Comparison of ENCODE assay signal across 23 mouse cellular contexts in the genomic region with DNA sequence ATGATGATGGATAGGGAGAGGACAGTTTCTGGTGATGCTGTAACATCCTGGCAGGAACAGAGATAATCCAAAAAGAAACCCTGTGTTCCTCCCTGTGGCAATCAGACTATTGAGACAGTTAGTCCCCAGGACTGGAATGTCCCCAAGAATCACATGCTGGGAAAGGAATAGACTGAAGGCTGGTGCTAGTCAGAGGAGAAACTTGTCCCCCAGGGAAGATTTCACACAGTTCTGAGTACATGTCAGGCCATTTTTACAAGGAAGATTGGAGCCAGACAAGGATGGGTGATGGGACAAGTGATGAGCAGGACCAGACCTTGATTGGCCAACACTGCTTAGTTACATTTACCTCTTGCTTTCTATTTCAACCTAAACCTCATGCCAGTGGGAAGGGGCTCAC. TPM values are rescaled to one million over a fixed set of nuclear protein-coding genes. Genes with fewer than 3 reads are reported as not detected.
DNase-seq lines count a peak whose midpoint lies in the region; ATAC-seq lines count a peak whose summit lies in the region.
"Had no signal": no experiment of that assay in that cellular context is flagged by ENCODE, and none has a peak within 500 bp of the region (broad histone marks: within the 10 kb centered on the region; RNA-seq: fewer than 3 reads in every experiment).

No protein-coding gene starts in this region.

- no peaks in the 10 kb centered on the region for H3K9me3 ChIP-seq in forebrain, embryonic 13.5 days (replicated peaks)
- H3K9me3 ChIP-seq: G1E had no signal

- peak; percentile 99 for DNase-seq in fat pad, adult 2 months (ENCODE audit: extremely low read depth, low read depth, low spot score)
- DNase-seq in gonadal fat pad, adult 2 months (ENCODE audit: low read depth): peak; percentile 99
- DNase-seq in heart, postnatal 36 days: no peak
- DNase-seq: adrenal gland, adult 2 months; adrenal gland, adult 8-10 months; adrenal gland, postnatal 10 days; adrenal gland, postnatal 14 days; adrenal gland, postnatal 25 days; adrenal gland, postnatal 36 days; B cell, adult 2 months; cerebellum, adult 11 months; cerebellum, adult 11-12 months; cerebellum, adult 18-20 months had no signal

- no peaks in the 10 kb centered on the region for H3K36me3 ChIP-seq in forebrain, embryonic 13.5 days (ENCODE audit: poor library complexity, severe bottlenecking)
- H3K36me3 ChIP-seq: G1E had no signal

- no peak for ATAC-seq in forebrain, embryonic 13.5 days
- ATAC-seq: activated CD4-positive, CD25-positive, alpha-beta regulatory T cell, adult 4 months; CD4-positive, CD25-positive, alpha-beta regulatory T cell, adult 4 months; Patski had no signal

- H3K27ac ChIP-seq in forebrain, embryonic 13.5 days: no peak overlapping the region

- H3K4me1 ChIP-seq in forebrain, embryonic 13.5 days: peaks cover 7% of the 10 kb centered on the region

- peaks cover 20% of the 10 kb centered on the region for H3K27me3 ChIP-seq in forebrain, embryonic 13.5 days

- H3K4me2 ChIP-seq in forebrain, embryonic 13.5 days: no peak overlapping the region

- no peak overlapping the region for H3K9ac ChIP-seq in forebrain, embryonic 13.5 days

- intact Hi-C loops in heart, postnatal 36 days (cut with DNase I): no loop called here

- no peak overlapping the region for H3K4me3 ChIP-seq in forebrain, embryonic 13.5 days

RNA-seq across cellular contexts. Expression of a gene that starts 3.4 kb away (rescaled TPM):
- polyA plus RNA-seq in gonadal fat pad, adult 2 months (2012; rRNA removed): 9.8 and 11.8 TPM in 2 replicates
- 35.8 TPM in 2 replicates for polyA plus RNA-seq in forebrain, embryonic 13.5 days (2015; fragmentation: Nextera tagmentation; extraction: Ambion mirVana)
- 10 to 100 TPM; 27.3 to 28.9 TPM for total RNA-seq in heart, postnatal 36 days (2021)

RNA-seq across cellular contexts. Expression of a gene that starts 21.2 kb away (rescaled TPM):
- 0.28 and 0.50 TPM in 2 replicates for polyA plus RNA-seq in gonadal fat pad, adult 2 months (2012; rRNA removed)
- not detected in 2 replicates for polyA plus RNA-seq in forebrain, embryonic 13.5 days (2015; fragmentation: Nextera tagmentation; extraction: Ambion mirVana)
- not detected for total RNA-seq in heart, postnatal 36 days (2021)
- total RNA-seq: adrenal gland, adult 18-20 months; adrenal gland, postnatal 10 days; adrenal gland, postnatal 14 days; adrenal gland, postnatal 25 days; adrenal gland, postnatal 36 days; CH12.LX; ES-E14; MEL had no signal
- polyA plus RNA-seq: activated CD4-positive, CD25-positive, alpha-beta regulatory T cell, adult 4 months; adrenal gland, adult 2 months; C2C12; CD4-positive, CD25-positive, alpha-beta regulatory T cell, adult 4 months; G1E had no signal

Comparison
In these comparisons a context has a peak if more than half of its experiments do, and no peak if none do; other contexts are left out.
1. DNase-seq: peak in fat pad, adult 2 months (single experiment) and gonadal fat pad, adult 2 months (single experiment); none in heart, postnatal 36 days (0 of 2).